Mouse (Mus musculus) neural tube, embryonic 15.5 days (tissue): ENCODE measurements around the gene Zswim2. TPM values are rescaled to one million over a fixed set of nuclear protein-coding genes. Genes with fewer than 3 reads are reported as not detected.
"Not testable (repeated sequence)": the region's sequence is repeated elsewhere in the genome, so short reads cannot be mapped to it uniquely, and the experiment has no call there.

Experiments used
- ATAC-seq: fragments of 200-750 bp; cut with Nextera tagmentation; 2 replicates; pipeline ENCODE4 v1.8.0; 2017; ENCODE audit warnings: mild to moderate bottlenecking, moderate TSS enrichment, moderate library complexity; ENCODE audit not compliant: low FRiP score
- H3K27ac ChIP-seq: fragments of 300-500 bp; sonication (generic); replicated peaks from 2 replicates; pipeline ENCODE4 v1.5.1; 2015; ENCODE audit warnings: mild to moderate bottlenecking, inconsistent platforms
- H3K27me3 ChIP-seq: fragments of 300-500 bp; sonication (generic); replicated peaks from 2 replicates; pipeline ENCODE4 v1.6.1; 2015; ENCODE audit warnings: inconsistent platforms
- H3K36me3 ChIP-seq: fragments of 300-500 bp; sonication (generic); 2 replicates; pipeline ENCODE4 v1.6.1; 2015; ENCODE audit warnings: inconsistent platforms
- H3K4me1 ChIP-seq: fragments of 300-500 bp; sonication (generic); 2 replicates; pipeline ENCODE4 v1.6.1; 2015; ENCODE audit warnings: inconsistent platforms
- H3K4me2 ChIP-seq: fragments of 300-500 bp; sonication (generic); 2 replicates; pipeline ENCODE4 v1.6.1; 2015; ENCODE audit warnings: inconsistent platforms, mild to moderate bottlenecking, moderate library complexity
- H3K4me3 ChIP-seq: fragments of 300-500 bp; sonication (generic); replicated peaks from 2 replicates; pipeline ENCODE4 v1.5.1; 2015; ENCODE audit warnings: mild to moderate bottlenecking, inconsistent platforms
- H3K9ac ChIP-seq: fragments of 300-500 bp; sonication (generic); replicated peaks from 2 replicates; pipeline ENCODE4 v1.6.1; 2015; ENCODE audit warnings: mild to moderate bottlenecking, inconsistent platforms
- H3K9me3 ChIP-seq: fragments of 300-500 bp; sonication (generic); replicated peaks from 2 replicates; pipeline ENCODE4 v1.6.1; 2016; ENCODE audit warnings: inconsistent platforms
- WGBS: fragments of 180-500 bp; shearing (Covaris S2); methylation state at CpG from one replicate; pipeline ENCODE4 v1.1.7; 2015; ENCODE audit warnings: mixed read lengths; 5-methylcytosine and 5-hydroxymethylcytosine counted together
- polyA plus RNA-seq: library from polyadenylated mRNA; unstranded; fragments of >200 nt; fragmentation: Nextera tagmentation; extraction: Ambion mirVana; gene quantifications from 2 replicates; pipeline ENCODE4 v1.2.1, GENCODE M21; 2015

The Zswim2 gene
- polyA plus RNA-seq, result not detected in 2 replicates

DNA sequence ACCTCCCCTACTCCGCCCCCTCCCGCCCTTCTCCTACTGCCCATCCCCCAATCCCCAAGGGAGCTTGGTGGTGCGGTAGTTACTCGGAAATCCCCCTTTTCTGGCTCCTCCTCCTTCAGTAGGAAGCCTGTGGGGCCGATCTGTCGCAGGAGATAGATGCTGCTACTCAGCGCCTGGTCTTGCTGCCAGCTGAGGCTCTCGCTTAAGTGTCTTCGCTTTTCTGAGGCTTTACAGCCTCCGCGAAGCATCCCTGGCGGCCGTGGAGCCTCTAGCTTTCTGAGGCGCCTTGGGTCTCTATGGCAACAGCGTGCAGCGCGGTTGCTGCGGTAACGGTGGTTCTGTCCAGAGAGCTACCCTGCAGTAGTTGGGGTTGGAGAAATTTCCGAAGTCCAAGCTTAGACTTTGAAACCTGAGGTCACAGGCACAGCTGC lies at the start of gene Zswim2:
TSS of gene Zswim2 (minus strand) at position 298 of the 431 bp plus-strand sequence.
- H3K36me3 ChIP-seq, result no peaks in the 10 kb centered on the region
- WGBS, result under 1% methylated on average over 20 of the region's 20 CpGs
- H3K27me3 ChIP-seq, result no peaks in the 10 kb centered on the region
- peak within 1 kb of the TSS; percentile 56 for H3K27ac ChIP-seq
- no peaks in the 10 kb centered on the region for H3K9me3 ChIP-seq
- H3K4me2 ChIP-seq, result peak within 1 kb of the TSS; percentile 74
- H3K9ac ChIP-seq, result peak within 1 kb of the TSS; percentile 38; the same call in 1 of the 2 replicates
- H3K4me3 ChIP-seq, result peak within 1 kb of the TSS; percentile 43
- H3K4me1 ChIP-seq, result peaks cover 11% of the 10 kb centered on the region
- peak; percentile 99 for ATAC-seq

DNA sequence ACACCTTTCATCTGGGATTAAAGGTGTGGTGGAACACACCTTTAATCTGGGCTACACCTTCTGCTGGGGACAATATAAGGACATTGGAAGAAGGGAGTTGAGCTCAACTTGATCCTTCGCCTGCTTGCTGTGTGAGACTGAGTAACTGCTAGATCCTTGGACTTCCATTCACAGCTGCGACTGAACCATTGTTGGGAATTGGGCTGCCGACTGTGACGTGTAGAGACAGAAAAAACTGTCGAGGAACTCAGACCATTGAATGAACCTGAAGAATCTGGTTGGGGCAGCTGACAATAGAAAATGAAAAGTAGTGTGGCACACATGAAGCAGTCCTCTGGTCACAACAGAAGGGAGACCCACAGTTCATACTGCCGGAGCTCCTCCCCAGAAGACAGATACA lies 49.2 kb upstream of the Zswim2 start, which contains the start of gene Gm13691:
TSS of gene Gm13691 (plus strand) at position 301 of the 400 bp plus-strand sequence.
- not testable (repeated sequence) for H3K4me1 ChIP-seq, H3K4me2 ChIP-seq, H3K27ac ChIP-seq, H3K27me3 ChIP-seq, ATAC-seq, H3K9me3 ChIP-seq, H3K9ac ChIP-seq, H3K36me3 ChIP-seq, H3K4me3 ChIP-seq
- WGBS, result no CpG with 5 or more reads among the region's 6 CpGs

DNA sequence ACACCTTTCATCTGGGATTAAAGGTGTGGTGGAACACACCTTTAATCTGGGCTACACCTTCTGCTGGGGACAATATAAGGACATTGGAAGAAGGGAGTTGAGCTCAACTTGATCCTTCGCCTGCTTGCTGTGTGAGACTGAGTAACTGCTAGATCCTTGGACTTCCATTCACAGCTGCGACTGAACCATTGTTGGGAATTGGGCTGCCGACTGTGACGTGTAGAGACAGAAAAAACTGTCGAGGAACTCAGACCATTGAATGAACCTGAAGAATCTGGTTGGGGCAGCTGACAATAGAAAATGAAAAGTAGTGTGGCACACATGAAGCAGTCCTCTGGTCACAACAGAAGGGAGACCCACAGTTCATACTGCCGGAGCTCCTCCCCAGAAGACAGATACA lies 43.4 kb upstream of the Zswim2 start, which contains the start of gene Gm13697:
TSS of gene Gm13697 (plus strand) at position 301 of the 400 bp plus-strand sequence.
- not testable (repeated sequence) for H3K4me2 ChIP-seq, H3K4me3 ChIP-seq, H3K9me3 ChIP-seq, H3K4me1 ChIP-seq, H3K27me3 ChIP-seq, H3K9ac ChIP-seq, H3K36me3 ChIP-seq, ATAC-seq, H3K27ac ChIP-seq
- no CpG with 5 or more reads among the region's 6 CpGs for WGBS

DNA sequence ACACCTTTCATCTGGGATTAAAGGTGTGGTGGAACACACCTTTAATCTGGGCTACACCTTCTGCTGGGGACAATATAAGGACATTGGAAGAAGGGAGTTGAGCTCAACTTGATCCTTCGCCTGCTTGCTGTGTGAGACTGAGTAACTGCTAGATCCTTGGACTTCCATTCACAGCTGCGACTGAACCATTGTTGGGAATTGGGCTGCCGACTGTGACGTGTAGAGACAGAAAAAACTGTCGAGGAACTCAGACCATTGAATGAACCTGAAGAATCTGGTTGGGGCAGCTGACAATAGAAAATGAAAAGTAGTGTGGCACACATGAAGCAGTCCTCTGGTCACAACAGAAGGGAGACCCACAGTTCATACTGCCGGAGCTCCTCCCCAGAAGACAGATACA lies 37.6 kb upstream of the Zswim2 start, which contains the start of gene Gm13694:
TSS of gene Gm13694 (plus strand) at position 301 of the 400 bp plus-strand sequence.
- not testable (repeated sequence) for H3K36me3 ChIP-seq, H3K27me3 ChIP-seq, H3K4me2 ChIP-seq, ATAC-seq, H3K9me3 ChIP-seq, H3K4me3 ChIP-seq, H3K9ac ChIP-seq, H3K27ac ChIP-seq, H3K4me1 ChIP-seq
- no CpG with 5 or more reads among the region's 6 CpGs for WGBS

- not testable (repeated sequence) for H3K36me3 ChIP-seq, H3K27me3 ChIP-seq, H3K4me3 ChIP-seq, H3K9ac ChIP-seq, H3K9me3 ChIP-seq, H3K4me1 ChIP-seq, ATAC-seq, H3K27ac ChIP-seq, H3K4me2 ChIP-seq
- WGBS, result no CpG with 5 or more reads among the region's 6 CpGs
Measured at GRCm38 (mm10) chr2:83972823-83973222, 31.8 kb upstream of the Zswim2 start, which contains the start of gene Gm13696. Gene Gm13696, plus strand, starts transcription at chr2:83973123.

GRCm38 (mm10) chr2:83967013-83967412 lies 26.0 kb upstream of the Zswim2 start, which contains the start of gene Gm13695:
Gene Gm13695, plus strand, starts transcription at chr2:83967313.
- not testable (repeated sequence) for H3K4me2 ChIP-seq, H3K36me3 ChIP-seq, H3K4me1 ChIP-seq, H3K9ac ChIP-seq, ATAC-seq, H3K27ac ChIP-seq, H3K4me3 ChIP-seq, H3K9me3 ChIP-seq, H3K27me3 ChIP-seq
- no CpG with 5 or more reads among the region's 6 CpGs for WGBS

GRCm38 (mm10) chr2:83961203-83961602 lies 20.2 kb upstream of the Zswim2 start, which contains the start of gene Gm13693:
Gene Gm13693, plus strand, starts transcription at chr2:83961503.
- H3K27me3 ChIP-seq, H3K27ac ChIP-seq, H3K4me1 ChIP-seq, H3K36me3 ChIP-seq, H3K9ac ChIP-seq, H3K4me3 ChIP-seq, H3K9me3 ChIP-seq, ATAC-seq, H3K4me2 ChIP-seq: not testable (repeated sequence)
- WGBS, result no CpG with 5 or more reads among the region's 6 CpGs

GRCm38 (mm10) chr2:83955393-83955792 lies 14.4 kb upstream of the Zswim2 start, which contains the start of gene Gm13698:
Gene Gm13698, plus strand, starts transcription at chr2:83955693.
- WGBS, result no CpG with 5 or more reads among the region's 6 CpGs
- not testable (repeated sequence) for ATAC-seq

GRCm38 (mm10) chr2:83941792-83942191 lies 764 bp upstream of the Zswim2 start:
- Histone ChIP-seq H3K4me3 (no peak overlapping the region), H3K4me2 (no peak overlapping the region), H3K27me3 (no peaks in the 10 kb centered on the region), H3K4me1 (peaks cover 11% of the 10 kb centered on the region), H3K27ac (no peak overlapping the region), H3K36me3 (no peaks in the 10 kb centered on the region), H3K9me3 (no peaks in the 10 kb centered on the region), H3K9ac (no peak overlapping the region)
- 77% methylated on average over 4 of the region's 4 CpGs for WGBS
- ATAC-seq, result no peak

More at GRCm38 (mm10) chr2:83955393-83955792, 14.4 kb upstream of the Zswim2 start, which contains the start of gene Gm13698:
- not testable (repeated sequence) for H3K4me1 ChIP-seq, H3K9me3 ChIP-seq, H3K4me3 ChIP-seq, H3K36me3 ChIP-seq, H3K27ac ChIP-seq, H3K27me3 ChIP-seq, H3K4me2 ChIP-seq, H3K9ac ChIP-seq

GRCm38 (mm10) chr2:83941378-83941777 lies 350 bp upstream of the Zswim2 start:
- H3K9me3 ChIP-seq, result no peaks in the 10 kb centered on the region
- peak overlapping the region; percentile 74 for H3K4me2 ChIP-seq
- H3K36me3 ChIP-seq, result no peaks in the 10 kb centered on the region
- H3K27ac ChIP-seq, result no peak overlapping the region
- ATAC-seq, result peak; percentile 48; the same call in 1 of the 2 replicates
- H3K9ac ChIP-seq, result 0 out of 2 replicates have a peak overlapping the region, but pooled peaks have one; percentile 38
- H3K4me1 ChIP-seq, result peaks cover 11% of the 10 kb centered on the region
- WGBS, result 38% methylated on average over 3 of the region's 3 CpGs
- no peaks in the 10 kb centered on the region for H3K27me3 ChIP-seq
- peak overlapping the region; percentile 43 for H3K4me3 ChIP-seq

GRCm38 (mm10) chr2:83929478-83930088 lies 11.4 kb downstream of the Zswim2 start:
- H3K9ac ChIP-seq, result no peak overlapping the region
- ATAC-seq, result no peak
- H3K27me3 ChIP-seq, result no peaks in the 10 kb centered on the region
- 78% methylated on average over 2 of the region's 2 CpGs for WGBS
- no peak overlapping the region for H3K4me2 ChIP-seq
- H3K4me1 ChIP-seq, result no peaks in the 10 kb centered on the region
- H3K4me3 ChIP-seq, result no peak overlapping the region
- no peaks in the 10 kb centered on the region for H3K36me3 ChIP-seq
- H3K9me3 ChIP-seq, result no peaks in the 10 kb centered on the region
- H3K27ac ChIP-seq, result no peak overlapping the region

DNA sequence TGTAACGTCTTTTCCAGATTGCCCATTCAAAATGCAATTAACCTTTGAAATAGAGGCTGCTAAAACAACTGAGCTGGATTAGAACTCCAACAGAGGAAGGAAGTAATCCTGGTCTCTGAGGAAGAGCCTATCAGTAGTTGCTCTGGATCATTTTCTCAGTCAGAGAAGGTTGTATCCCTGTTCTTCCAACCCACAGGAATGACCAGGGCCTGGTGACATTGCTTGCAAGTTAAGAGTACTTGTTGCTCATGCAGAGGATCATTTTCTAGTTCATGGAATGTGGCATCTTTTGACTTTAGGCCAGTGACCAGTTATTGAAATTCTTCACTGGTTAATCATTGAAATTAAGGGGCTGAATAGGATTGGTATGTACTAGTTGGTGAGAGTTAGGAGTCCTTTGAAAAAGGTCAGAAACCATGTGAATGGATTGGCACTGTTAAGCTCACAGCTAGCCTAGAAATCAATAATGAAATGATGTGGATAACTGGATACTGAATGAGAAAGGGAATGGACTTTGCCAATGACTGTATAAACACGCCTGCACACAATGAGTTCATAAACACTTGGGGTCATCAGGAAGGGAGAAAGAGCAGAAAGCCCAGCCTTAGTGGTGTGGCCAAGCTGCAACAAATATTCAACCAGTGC lies 39.0 kb downstream of the Zswim2 start:
- Histone ChIP-seq H3K27me3 (no peaks in the 10 kb centered on the region), H3K4me3 (no peak overlapping the region), H3K4me1 (no peaks in the 10 kb centered on the region), H3K4me2 (no peak overlapping the region), H3K9ac (no peak overlapping the region), H3K27ac (no peak overlapping the region), H3K36me3 (no peaks in the 10 kb centered on the region), H3K9me3 (no peaks in the 10 kb centered on the region)
- WGBS, result 82% methylated on average over 2 of the region's 2 CpGs
- no peak for ATAC-seq
